Mouse (Mus musculus) kidney, postnatal 14 days (tissue): Measurements from ENCODE around the gene Pan3.

Source experiments
- DNase-seq: peaks from one replicate; pipeline ENCODE4 v3.0.0; 2022; ENCODE audit warnings: mixed read lengths

Pan3 gene

DNA sequence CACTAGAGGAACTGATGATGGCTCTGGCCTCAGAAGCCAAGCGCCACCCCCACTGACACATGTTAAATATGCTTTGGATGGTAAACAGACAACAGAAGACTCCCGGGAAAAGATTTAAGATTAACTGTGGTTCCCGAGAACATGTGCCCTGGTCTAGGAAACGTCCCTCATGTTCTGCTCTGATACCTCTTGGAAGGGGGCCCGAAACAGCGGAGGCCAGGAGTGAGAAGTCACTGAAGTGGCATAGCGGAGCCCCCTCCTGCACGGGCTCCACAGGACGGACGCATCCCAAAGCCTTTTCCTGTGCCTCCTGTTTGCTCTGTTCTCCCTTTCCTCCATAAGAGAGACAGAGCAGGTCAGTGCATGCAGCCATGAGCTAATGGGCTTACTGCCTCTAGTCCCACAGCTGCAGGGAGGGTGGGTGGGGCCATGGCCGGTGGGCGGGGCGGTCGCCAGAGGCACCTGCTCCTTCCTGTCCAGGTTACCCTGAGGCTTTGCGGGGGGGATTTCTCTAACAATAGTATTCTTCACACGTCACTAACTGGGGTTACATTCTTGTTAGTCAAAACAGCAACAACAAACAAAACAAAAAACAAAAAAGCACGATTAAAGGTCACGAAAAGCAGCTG lies 133.7 kb downstream of the Pan3 start:
- no peak for DNase-seq

- DNase-seq: no peak
These were observed 134.2 kb downstream of the Pan3 start for GRCm38 (mm10) chr5:147564140-147564590.

- DNase-seq: no peak
These were observed 135.5 kb downstream of the Pan3 start for GRCm38 (mm10) chr5:147565444-147565843.

DNA sequence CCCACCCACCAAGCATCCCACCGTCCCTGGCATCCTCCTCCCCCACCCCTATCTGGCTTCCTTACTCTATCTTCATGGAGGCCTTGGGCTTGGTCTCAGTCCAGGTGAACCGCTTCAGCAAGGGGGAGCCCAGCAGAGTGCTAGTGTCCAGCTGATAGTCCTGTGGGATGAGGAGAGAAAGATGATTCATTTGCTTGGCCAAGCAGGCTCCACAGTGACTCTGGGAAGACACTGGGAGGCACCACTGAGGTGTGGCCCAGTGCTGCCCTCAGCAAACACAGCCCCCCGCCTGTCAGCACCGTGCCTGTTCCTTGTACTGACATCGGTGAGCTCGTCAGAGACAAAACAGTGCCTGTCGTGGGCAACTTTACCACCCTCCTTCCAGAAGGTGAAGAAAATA lies 136.4 kb downstream of the Pan3 start:
- DNase-seq: no peak

GRCm38 (mm10) chr5:147572695-147573094 lies 142.7 kb downstream of the Pan3 start:
- DNase-seq: no peak

- DNase-seq: no peak
These were observed 143.6 kb downstream of the Pan3 start for GRCm38 (mm10) chr5:147573555-147573954.

- DNase-seq: peak; percentile 73
These were observed 144.6 kb downstream of the Pan3 start for GRCm38 (mm10) chr5:147574517-147574916.

DNA sequence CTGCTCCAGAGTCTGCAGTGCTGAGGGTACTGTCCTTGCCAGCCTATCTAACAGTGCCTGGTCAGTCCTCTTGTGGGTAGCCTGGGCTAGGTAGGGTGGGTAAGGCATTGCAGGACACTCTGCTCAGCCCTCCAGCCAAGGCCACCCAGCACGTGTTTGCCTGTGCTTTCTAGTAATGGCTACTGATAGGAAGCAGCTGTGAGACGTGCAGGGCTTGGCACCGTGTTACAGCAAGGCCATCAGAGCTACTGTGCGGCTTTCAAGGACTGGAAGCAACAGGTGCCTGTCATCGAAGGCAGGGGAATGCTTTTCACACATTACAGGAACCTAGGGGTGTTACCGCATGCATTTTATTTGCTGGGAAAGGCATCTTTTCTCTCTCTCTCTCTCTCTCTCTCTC lies 147.0 kb downstream of the Pan3 start:
- no peak for DNase-seq

DNA sequence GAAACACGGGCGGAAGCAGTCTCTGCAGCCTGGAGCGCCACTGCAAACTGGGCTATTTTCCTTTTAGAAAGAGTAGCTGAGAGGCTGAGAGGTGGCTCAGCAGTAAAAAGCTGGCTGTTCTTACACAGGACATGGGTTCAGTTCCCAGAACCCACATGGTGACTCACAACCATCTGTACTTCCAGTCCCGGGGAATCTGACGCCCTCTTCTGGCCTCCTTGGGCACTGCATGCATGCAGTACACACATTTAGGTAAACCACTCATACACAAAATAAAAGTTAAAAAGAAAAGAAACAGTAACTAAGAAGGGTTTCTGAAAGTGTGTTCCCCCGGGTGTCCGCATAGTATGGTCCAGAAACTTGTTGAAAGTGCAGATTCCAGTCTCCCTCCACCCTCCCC lies 149.2 kb downstream of the Pan3 start:
- no peak for DNase-seq

DNA sequence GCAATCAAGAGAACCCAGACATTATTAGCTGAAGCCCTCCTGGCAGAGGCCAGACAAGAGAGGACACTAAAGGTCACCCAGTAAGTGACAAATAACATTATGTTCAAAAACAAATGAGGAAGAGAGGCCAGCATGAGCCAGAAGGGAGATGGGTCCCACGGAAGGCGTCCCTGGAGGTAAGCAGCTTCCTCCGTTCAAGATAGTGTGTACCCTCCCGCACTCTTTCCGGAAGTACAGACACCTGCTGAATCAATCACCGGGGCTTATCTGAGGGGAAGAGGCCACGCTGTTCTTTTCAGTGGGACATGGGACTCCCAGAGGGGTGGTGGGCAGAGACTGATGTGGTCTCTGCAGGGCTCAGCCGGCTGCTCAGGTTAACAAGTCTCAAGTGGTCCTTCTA lies 149.7 kb downstream of the Pan3 start:
- peak; percentile 10 for DNase-seq

DNA sequence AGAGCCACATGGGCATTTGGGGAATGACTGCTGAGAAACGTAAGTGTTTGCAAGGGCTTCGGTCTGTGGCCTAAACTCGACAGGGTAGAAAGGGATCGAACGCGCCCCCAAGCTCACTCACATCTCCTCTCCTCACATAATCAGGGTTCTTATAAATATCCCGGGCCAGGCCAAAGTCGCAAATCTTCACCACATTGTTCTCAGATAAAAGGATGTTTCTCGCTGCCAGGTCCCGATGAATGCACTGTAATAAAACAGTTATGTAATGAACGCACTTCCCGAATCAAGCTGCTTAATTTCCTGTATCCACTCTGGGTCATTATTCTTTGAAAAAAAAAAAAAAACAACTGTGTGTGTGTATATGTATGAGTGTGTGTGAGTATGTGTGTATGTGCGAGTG lies 150.2 kb downstream of the Pan3 start:
- DNase-seq: peak; percentile 45

- DNase-seq: peak; percentile 84
These were observed 153.8 kb downstream of the Pan3 start for GRCm38 (mm10) chr5:147583702-147584298.

- DNase-seq: peak; percentile 49
These were observed 154.7 kb downstream of the Pan3 start for GRCm38 (mm10) chr5:147584648-147585047.

DNA sequence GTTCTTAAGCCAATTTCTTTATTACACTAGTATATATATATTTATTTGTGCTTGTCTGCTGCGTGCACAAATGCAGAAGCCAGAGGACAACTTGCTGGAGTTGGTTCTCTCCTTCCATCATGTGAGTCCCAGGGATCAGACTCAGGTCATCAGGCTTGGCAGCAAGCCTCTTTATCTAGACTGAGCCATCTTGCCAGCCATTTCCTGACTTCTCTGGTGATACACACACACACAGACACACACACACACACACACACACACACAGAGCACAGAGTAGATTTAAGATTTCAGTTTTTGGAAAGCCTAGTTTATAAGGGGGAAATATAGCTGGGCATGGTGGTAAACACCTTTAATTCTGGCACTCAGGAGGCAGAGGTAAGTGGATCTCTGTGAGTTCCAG lies 155.1 kb downstream of the Pan3 start:
- DNase-seq: no peak

DNA sequence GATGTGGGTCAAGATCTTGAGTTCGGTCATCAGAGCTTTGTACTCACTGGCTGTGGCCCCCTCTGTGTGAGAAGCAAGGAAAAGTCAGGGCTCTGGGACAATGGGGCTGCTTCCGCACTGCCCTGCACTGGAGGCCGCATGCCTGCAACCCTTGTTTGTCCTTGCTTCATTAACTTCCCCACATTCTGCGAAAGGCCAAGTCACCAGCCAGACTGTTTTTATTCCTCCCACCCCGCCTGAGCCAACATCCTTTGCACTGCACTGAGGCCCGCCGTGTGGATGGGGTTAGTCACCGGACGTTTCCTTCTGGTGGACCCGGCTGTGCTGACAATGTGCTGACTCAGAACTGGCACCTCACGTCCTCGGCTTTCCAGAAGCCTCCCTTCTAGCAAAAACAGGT lies 159.9 kb downstream of the Pan3 start:
- peak; percentile 64 for DNase-seq

DNA sequence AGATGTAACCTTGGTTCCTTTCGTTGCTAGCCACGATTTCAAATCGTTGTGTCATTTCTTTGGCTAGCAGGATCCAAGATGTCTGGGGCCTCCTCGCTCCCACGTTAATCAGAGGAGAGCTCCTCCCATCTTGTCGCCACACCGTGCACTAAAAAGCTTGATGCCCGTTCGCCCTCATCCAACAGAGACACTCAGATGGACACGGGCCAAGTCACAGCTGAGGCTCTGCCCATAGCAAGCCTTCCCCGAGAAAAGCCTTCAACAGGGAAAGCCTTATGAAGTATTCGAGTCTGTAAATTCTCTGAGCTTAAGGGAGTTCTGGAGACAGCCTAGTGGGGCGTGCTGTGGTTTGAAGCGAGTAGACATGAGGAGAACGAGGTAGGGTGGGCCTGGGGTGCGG lies 167.9 kb downstream of the Pan3 start:
- DNase-seq: no peak
